Mouse (Mus musculus) activated CD4-positive, CD25-positive, alpha-beta regulatory T cell, adult 4 months (primary cell): ENCODE data around the gene Klra5. TPM values are rescaled to one million over a fixed set of nuclear protein-coding genes. Genes with fewer than 3 reads are reported as not detected.
"Not testable (repeated sequence)": the region's sequence is repeated elsewhere in the genome, so short reads cannot be mapped to it uniquely, and the experiment has no call there.

ENCODE experiments used
- ATAC-seq: one replicate; pipeline ENCODE4 v1.8.0; 2017
- polyA plus RNA-seq, 2 experiments: library from polyadenylated mRNA; unstranded; fragments of 100-300 nt; shearing (Covaris generic); gene quantifications; one replicate each; pipeline ENCODE4 v1.2.1; 2017

Klra5 gene
- not detected for polyA plus RNA-seq

- not testable (repeated sequence) for ATAC-seq
Measured at GRCm38 (mm10) chr6:129917476-129917946, at the start of gene Klra5. Gene Klra5, minus strand, starts transcription at chr6:129917650.

- ATAC-seq: no peak
Measured at GRCm38 (mm10) chr6:129916996-129917395, 454 bp downstream of the Klra5 start.

GRCm38 (mm10) chr6:129882525-129882924, 34.9 kb downstream of the Klra5 start:
- ATAC-seq: no peak

GRCm38 (mm10) chr6:129876549-129876948, 40.9 kb downstream of the Klra5 start, which contains the start of gene Klra17:
Gene Klra17, minus strand, starts transcription at chr6:129876672.
- ATAC-seq: no peak

GRCm38 (mm10) chr6:129862349-129862748, 55.1 kb downstream of the Klra5 start, which contains the start of gene Gm17631:
Gene Gm17631, plus strand, starts transcription at chr6:129862649.
- not testable (repeated sequence) for ATAC-seq

Other genes with a start within 250 kb of the Klra5 start
- under 1 TPM in 1 of 2 experiments, not detected in 1; 0.82 TPM for gene Klrc1, start 238.7 kb downstream of the Klra5 start, polyA plus RNA-seq
- not detected for gene Klri1, start 200.5 kb downstream of the Klra5 start, polyA plus RNA-seq
- gene Klri2, start 177.2 kb downstream of the Klra5 start, polyA plus RNA-seq: not detected
- not detected for gene Gm156, start 133.4 kb downstream of the Klra5 start, polyA plus RNA-seq
- not detected for gene Gm17631, start 55.0 kb downstream of the Klra5 start, polyA plus RNA-seq
- gene Klra17, start 41.0 kb downstream of the Klra5 start, polyA plus RNA-seq: not detected
- gene Klra6, start 109.3 kb upstream of the Klra5 start, polyA plus RNA-seq: not detected
- not detected for gene Klra4, start 149.6 kb upstream of the Klra5 start, polyA plus RNA-seq
- not detected for gene Klra8, start 212.2 kb upstream of the Klra5 start, polyA plus RNA-seq